ENCODE assay signal across 8 mouse cellular contexts in genomic region chr19:45796061-45796556, GRCm38 (mm10). TPM values are rescaled to one million over a fixed set of nuclear protein-coding genes. Genes with fewer than 3 reads are reported as not detected.
DNase-seq lines count a peak whose midpoint lies in the region; ATAC-seq and TF ChIP-seq lines count a peak whose summit lies in the region.

No protein-coding gene starts in this region.

- no peaks in the 10 kb centered on the region for H3K9me3 ChIP-seq in kidney, postnatal 0 days (replicated peaks; ENCODE audit: low read length)
- no peaks in the 10 kb centered on the region for H3K9me3 ChIP-seq in embryonic facial prominence, embryonic 13.5 days
- H3K9me3 ChIP-seq in limb, embryonic 12.5 days = no peaks in the 10 kb centered on the region

- no peak for TF ChIP-seq POLR2A in cerebellum, adult 2 months (IDR thresholded peaks at IDR 0.05; ENCODE audit: borderline replicate concordance, insufficient read depth, low read length)

- ATAC-seq in kidney, postnatal 0 days (replicated peaks; ENCODE audit: low FRiP score, low read depth) = no peak; the same call in 1 of the 2 replicates
- 0 out of 2 replicates have a peak, but pooled peaks have one; percentile 39 for ATAC-seq in embryonic facial prominence, embryonic 13.5 days (ENCODE audit: insufficient number of reproducible peaks, insufficient read depth, low FRiP score, low TSS enrichment, low read depth)
- ATAC-seq in limb, embryonic 12.5 days (ENCODE audit: insufficient number of reproducible peaks, insufficient read depth, low FRiP score, low TSS enrichment, low read depth) = no peak
- ATAC-seq in erythroid progenitor cell, adult 5-6 weeks (replicated peaks; ENCODE audit: low FRiP score, poor library complexity, severe bottlenecking) = no peak

- no peak overlapping the region for H3K27ac ChIP-seq in kidney, postnatal 0 days
- no peak overlapping the region for H3K27ac ChIP-seq in embryonic facial prominence, embryonic 13.5 days
- no peak overlapping the region for H3K27ac ChIP-seq in limb, embryonic 12.5 days
- no peak overlapping the region for H3K27ac ChIP-seq in cerebellum, adult 2 months (ENCODE audit: insufficient read depth, low read length)

- no peaks in the 10 kb centered on the region for H3K36me3 ChIP-seq in kidney, postnatal 0 days (ENCODE audit: insufficient read depth, low read length)
- H3K36me3 ChIP-seq in embryonic facial prominence, embryonic 13.5 days = no peaks in the 10 kb centered on the region
- no peaks in the 10 kb centered on the region for H3K36me3 ChIP-seq in limb, embryonic 12.5 days

- no peak overlapping the region for H3K9ac ChIP-seq in kidney, postnatal 0 days (ENCODE audit: low read depth, low read length)
- H3K9ac ChIP-seq in embryonic facial prominence, embryonic 13.5 days = peak overlapping the region; percentile 53
- no peak overlapping the region for H3K9ac ChIP-seq in limb, embryonic 12.5 days (replicated peaks)

- peak overlapping the region; percentile 43 for H3K4me2 ChIP-seq in kidney, postnatal 0 days (ENCODE audit: low read length)
- H3K4me2 ChIP-seq in embryonic facial prominence, embryonic 13.5 days = peak overlapping the region; percentile 59
- H3K4me2 ChIP-seq in limb, embryonic 12.5 days = peak overlapping the region; percentile 55

- H3K4me3 ChIP-seq in kidney, postnatal 0 days (replicated peaks; ENCODE audit: low read depth, low read length) = peak overlapping the region; percentile 16; the same call in 1 of the 2 replicates
- H3K4me3 ChIP-seq in embryonic facial prominence, embryonic 13.5 days = peak overlapping the region; percentile 33
- H3K4me3 ChIP-seq in limb, embryonic 12.5 days (replicated peaks) = peak overlapping the region; percentile 24
- H3K4me3 ChIP-seq in cerebellum, adult 2 months (replicated peaks; ENCODE audit: insufficient read depth, low read depth, low read length) = no peak overlapping the region

- no peaks in the 10 kb centered on the region for H3K27me3 ChIP-seq in kidney, postnatal 0 days (ENCODE audit: insufficient read depth, low read length)
- H3K27me3 ChIP-seq in embryonic facial prominence, embryonic 13.5 days = no peaks in the 10 kb centered on the region
- no peaks in the 10 kb centered on the region for H3K27me3 ChIP-seq in limb, embryonic 12.5 days
- no peaks in the 10 kb centered on the region for H3K27me3 ChIP-seq in cerebellum, adult 2 months (ENCODE audit: control insufficient read depth, insufficient read depth, low read length)

- TF ChIP-seq CTCF in kidney, postnatal 0 days (IDR thresholded peaks at IDR 0.05; ENCODE audit: low read depth) = no peak
- TF ChIP-seq CTCF in cerebellum, adult 2 months (IDR thresholded peaks at IDR 0.05; ENCODE audit: borderline replicate concordance, insufficient read depth, low read depth, low read length) = no peak

- peak; percentile 47 for DNase-seq in kidney, postnatal 0 days (ENCODE audit: low spot score)
- DNase-seq in kidney, adult 8-10 months = no peak
- DNase-seq in natural killer cell, adult 2 months (ENCODE audit: low spot score in 2 of 2) = peak; percentile 76 to 78
- no peak for DNase-seq in cerebellum, adult 2 months
- DNase-seq in B cell, adult 2 months = no peak

- 0 out of 2 replicates have a peak, but pooled peaks cover 2% of the 10 kb centered on the region for H3K4me1 ChIP-seq in kidney, postnatal 0 days (replicated peaks; ENCODE audit: insufficient read depth, low read length)
- peaks cover 5% of the 10 kb centered on the region for H3K4me1 ChIP-seq in embryonic facial prominence, embryonic 13.5 days
- H3K4me1 ChIP-seq in limb, embryonic 12.5 days (replicated peaks) = peaks cover 11% of the 10 kb centered on the region; the same call in 1 of the 2 replicates
- H3K4me1 ChIP-seq in cerebellum, adult 2 months (ENCODE audit: control insufficient read depth, insufficient read depth, low read length) = peaks cover 4% of the 10 kb centered on the region; the same call in 1 of the 2 replicates

- WGBS in kidney, postnatal 0 days = 11% methylated on average over 15 of the region's 15 CpGs
- 7% methylated on average over 15 of the region's 15 CpGs for WGBS in embryonic facial prominence, embryonic 13.5 days
- WGBS in limb, embryonic 12.5 days = 8% methylated on average over 15 of the region's 15 CpGs
- 27% methylated on average over 15 of the region's 15 CpGs for WGBS in cerebellum, adult 2 months

RNA-seq across cellular contexts. Expression of gene Mgea5, which starts 12.5 kb away (rescaled TPM):
- polyA plus RNA-seq in kidney, postnatal 0 days (2015; fragmentation: Nextera tagmentation; extraction: Ambion mirVana) = 32.8 and 33.0 TPM in 2 replicates
- 70.7 and 74.5 TPM in 2 replicates for polyA plus RNA-seq in embryonic facial prominence, embryonic 13.5 days (2015; fragmentation: Nextera tagmentation; extraction: Ambion mirVana)
- 84.2 and 87.9 TPM in 2 replicates for polyA plus RNA-seq in limb, embryonic 12.5 days (2016; fragmentation: Nextera tagmentation; extraction: Ambion mirVana)
- polyA plus RNA-seq in cerebellum, adult 2 months (2012; rRNA removed) = 109 and 116 TPM in 2 replicates
- total RNA-seq in erythroid progenitor cell, adult 5-6 weeks (2015; ENCODE audit: low replicate concordance) = 106 and 118 TPM in 2 replicates
- 181 and 220 TPM in 2 replicates for total RNA-seq in erythroid progenitor cell, adult 5-6 weeks (2017; ENCODE audit: low replicate concordance)

RNA-seq across cellular contexts. Expression of gene Kcnip2, which starts 19.8 kb away (rescaled TPM):
- polyA plus RNA-seq in kidney, postnatal 0 days (2015; fragmentation: Nextera tagmentation; extraction: Ambion mirVana) = 1.5 and 1.6 TPM in 2 replicates
- polyA plus RNA-seq in embryonic facial prominence, embryonic 13.5 days (2015; fragmentation: Nextera tagmentation; extraction: Ambion mirVana) = 1.3 TPM in 2 replicates
- polyA plus RNA-seq in limb, embryonic 12.5 days (2016; fragmentation: Nextera tagmentation; extraction: Ambion mirVana) = 0.40 and 0.51 TPM in 2 replicates
- polyA plus RNA-seq in cerebellum, adult 2 months (2012; rRNA removed) = 9.5 and 10.8 TPM in 2 replicates
- total RNA-seq in erythroid progenitor cell, adult 5-6 weeks (2015; ENCODE audit: low replicate concordance) = not detected in 2 replicates
- 0.26 TPM in 1 of 2 replicates, not detected in the other for total RNA-seq in erythroid progenitor cell, adult 5-6 weeks (2017; ENCODE audit: low replicate concordance)

RNA-seq across cellular contexts. Expression of gene Npm3, which starts 46.7 kb away (rescaled TPM):
- polyA plus RNA-seq in kidney, postnatal 0 days (2015; fragmentation: Nextera tagmentation; extraction: Ambion mirVana) = 16.7 and 18.0 TPM in 2 replicates
- 16.8 and 17.7 TPM in 2 replicates for polyA plus RNA-seq in embryonic facial prominence, embryonic 13.5 days (2015; fragmentation: Nextera tagmentation; extraction: Ambion mirVana)
- polyA plus RNA-seq in limb, embryonic 12.5 days (2016; fragmentation: Nextera tagmentation; extraction: Ambion mirVana) = 12.2 and 12.8 TPM in 2 replicates
- 14.7 and 15.0 TPM in 2 replicates for polyA plus RNA-seq in cerebellum, adult 2 months (2012; rRNA removed)
- 5.4 and 6.8 TPM in 2 replicates for total RNA-seq in erythroid progenitor cell, adult 5-6 weeks (2015; ENCODE audit: low replicate concordance)
- total RNA-seq in erythroid progenitor cell, adult 5-6 weeks (2017; ENCODE audit: low replicate concordance) = 1.1 and 16.3 TPM in 2 replicates

RNA-seq across cellular contexts. Expression of gene Fgf8, which starts 53.4 kb away (rescaled TPM):
- 20.8 and 24.2 TPM in 2 replicates for polyA plus RNA-seq in kidney, postnatal 0 days (2015; fragmentation: Nextera tagmentation; extraction: Ambion mirVana)
- 1.6 and 2.5 TPM in 2 replicates for polyA plus RNA-seq in embryonic facial prominence, embryonic 13.5 days (2015; fragmentation: Nextera tagmentation; extraction: Ambion mirVana)
- 16.1 and 18.3 TPM in 2 replicates for polyA plus RNA-seq in limb, embryonic 12.5 days (2016; fragmentation: Nextera tagmentation; extraction: Ambion mirVana)
- polyA plus RNA-seq in cerebellum, adult 2 months (2012; rRNA removed) = not detected in 2 replicates
- not detected in 2 replicates for total RNA-seq in erythroid progenitor cell, adult 5-6 weeks (2015; ENCODE audit: low replicate concordance)
- not detected in 2 replicates for total RNA-seq in erythroid progenitor cell, adult 5-6 weeks (2017; ENCODE audit: low replicate concordance)

Comparison
In these comparisons a context has a peak if more than half of its experiments do, and no peak if none do; other contexts are left out.
1. DNase-seq: peak in kidney, postnatal 0 days (single experiment) and natural killer cell, adult 2 months (2 of 2); none in kidney, adult 8-10 months (0 of 2), cerebellum, adult 2 months (0 of 2) and B cell, adult 2 months (0 of 2).
2. Peak in every context shown above with its lines, with median percentiles within 50 percentile points of each other: H3K4me2 ChIP-seq.